Mouse (Mus musculus): ENCODE data around the gene Gm20388.

DNA sequence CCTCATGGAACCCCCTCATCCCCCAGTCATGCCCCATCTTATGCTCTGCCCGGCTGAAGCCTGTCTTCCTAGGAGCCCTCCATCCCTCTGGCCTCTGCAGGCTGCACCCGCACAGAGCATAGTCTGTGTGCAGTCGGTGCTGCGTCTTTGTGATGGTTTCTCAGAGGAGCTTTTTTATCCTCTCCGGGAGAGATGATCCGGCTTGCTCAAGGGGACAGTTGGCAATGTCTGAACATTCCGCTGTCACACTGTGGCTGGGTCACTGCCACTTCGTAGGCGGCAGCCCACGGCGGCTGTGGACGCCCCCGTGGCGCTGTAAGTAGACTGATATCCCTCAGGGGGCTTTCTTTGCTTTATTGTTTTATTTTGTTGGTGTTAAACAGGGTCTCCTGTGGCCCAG lies 500.4 kb downstream of the Gm20388 start:
- TF ChIP-seq ZNF384 (IDR thresholded peaks at IDR 0.05; ENCODE audit: low read depth, low read length) = no peak
- TF ChIP-seq ZC3H11A (IDR thresholded peaks at IDR 0.05; ENCODE audit: borderline replicate concordance, low read depth, low read length) = no peak
- TF ChIP-seq CHD2 (IDR thresholded peaks at IDR 0.05; ENCODE audit: low read depth, low read length) = no peak
- TF ChIP-seq MAFK (IDR thresholded peaks at IDR 0.05; ENCODE audit: insufficient read depth, low read depth, low read length) = no peak
